Mouse (Mus musculus) liver, adult (tissue): ENCODE data around the gene Ocel1.

Source experiments
- GATA4 ChIP-seq: IDR thresholded peaks from 2 replicates; pipeline ENCODE4 v1.6.1; 2014; ENCODE audit warnings: mild to moderate bottlenecking, low read length; ENCODE audit not compliant: insufficient replicate concordance

The Ocel1 gene

GRCm38 (mm10) chr8:71374616-71375206 is 3.6 kb downstream of the Ocel1 start:
- TF ChIP-seq GATA4 = no peak

DNA sequence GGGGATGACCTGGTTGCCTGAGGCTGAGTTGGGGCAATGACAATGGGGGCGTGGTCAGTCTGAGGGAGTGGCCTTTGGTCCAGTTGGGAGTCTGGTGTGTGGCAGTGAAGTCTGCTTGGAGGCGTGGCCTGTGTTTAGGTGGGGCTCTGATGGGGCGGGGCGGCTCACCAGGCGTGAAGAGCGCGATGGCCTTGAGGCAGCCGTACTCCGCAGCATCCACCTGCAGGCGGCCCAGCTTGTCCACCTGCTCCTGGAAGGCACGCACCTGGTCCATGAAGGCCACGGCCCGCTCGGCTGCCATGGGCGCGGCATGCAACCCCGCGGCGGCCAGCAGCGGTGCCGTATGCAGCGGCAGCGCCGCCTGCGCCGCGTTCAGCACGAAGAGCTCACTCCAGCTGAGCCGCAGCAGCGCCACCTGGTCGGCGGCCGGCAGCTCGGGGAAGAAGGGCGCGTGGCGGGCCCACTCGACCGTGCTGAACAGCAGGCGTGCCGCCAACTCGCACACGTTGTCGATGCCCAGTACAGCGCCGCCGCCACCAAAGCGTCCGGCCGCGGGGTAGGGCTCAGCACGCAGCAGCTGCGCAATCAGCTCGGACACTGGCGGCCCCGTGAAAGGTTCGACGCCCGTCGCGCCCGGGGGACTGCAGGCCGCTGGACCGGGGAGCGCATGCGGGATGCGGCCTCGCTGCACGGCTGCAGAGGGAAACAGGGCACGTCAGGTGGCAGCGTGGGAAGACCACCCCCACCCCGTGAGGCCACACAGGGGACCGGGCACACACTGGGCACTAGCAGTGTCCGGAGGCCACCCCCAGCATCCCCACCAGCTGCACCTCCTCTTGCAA is 4.7 kb downstream of the Ocel1 start:
- TF ChIP-seq GATA4 = no peak

- no peak for TF ChIP-seq GATA4
Observed at GRCm38 (mm10) chr8:71376423-71377030, 5.4 kb downstream of the Ocel1 start.

GRCm38 (mm10) chr8:71379008-71379407 is 7.9 kb downstream of the Ocel1 start:
- TF ChIP-seq GATA4 = no peak

DNA sequence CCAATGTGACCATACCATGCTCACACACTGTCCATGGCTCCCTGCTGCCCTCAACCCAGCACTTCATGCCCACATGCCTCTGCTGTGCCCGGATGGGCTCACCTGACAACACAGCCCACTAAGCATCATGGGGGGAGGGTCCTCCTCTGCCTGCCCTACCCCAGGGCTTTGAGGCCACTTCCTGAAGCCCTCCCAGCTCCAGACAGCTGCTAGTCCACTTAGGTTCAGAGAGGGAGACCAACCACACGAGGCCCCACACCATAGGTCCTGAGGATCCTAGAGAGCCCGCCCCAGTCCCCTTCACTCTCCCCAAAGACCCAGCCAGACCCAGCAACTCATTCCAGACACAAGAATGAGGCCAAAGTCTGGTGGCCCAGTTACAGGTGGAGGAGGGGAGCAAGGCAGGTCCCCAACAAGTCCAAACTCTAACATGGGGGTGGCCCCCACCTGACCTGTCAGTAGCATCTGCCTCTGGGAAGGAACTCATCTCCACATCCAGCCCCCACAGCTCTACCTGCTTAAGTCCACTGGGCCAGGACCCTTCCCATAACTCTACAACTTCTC is 8.5 kb downstream of the Ocel1 start:
- TF ChIP-seq GATA4 = no peak

DNA sequence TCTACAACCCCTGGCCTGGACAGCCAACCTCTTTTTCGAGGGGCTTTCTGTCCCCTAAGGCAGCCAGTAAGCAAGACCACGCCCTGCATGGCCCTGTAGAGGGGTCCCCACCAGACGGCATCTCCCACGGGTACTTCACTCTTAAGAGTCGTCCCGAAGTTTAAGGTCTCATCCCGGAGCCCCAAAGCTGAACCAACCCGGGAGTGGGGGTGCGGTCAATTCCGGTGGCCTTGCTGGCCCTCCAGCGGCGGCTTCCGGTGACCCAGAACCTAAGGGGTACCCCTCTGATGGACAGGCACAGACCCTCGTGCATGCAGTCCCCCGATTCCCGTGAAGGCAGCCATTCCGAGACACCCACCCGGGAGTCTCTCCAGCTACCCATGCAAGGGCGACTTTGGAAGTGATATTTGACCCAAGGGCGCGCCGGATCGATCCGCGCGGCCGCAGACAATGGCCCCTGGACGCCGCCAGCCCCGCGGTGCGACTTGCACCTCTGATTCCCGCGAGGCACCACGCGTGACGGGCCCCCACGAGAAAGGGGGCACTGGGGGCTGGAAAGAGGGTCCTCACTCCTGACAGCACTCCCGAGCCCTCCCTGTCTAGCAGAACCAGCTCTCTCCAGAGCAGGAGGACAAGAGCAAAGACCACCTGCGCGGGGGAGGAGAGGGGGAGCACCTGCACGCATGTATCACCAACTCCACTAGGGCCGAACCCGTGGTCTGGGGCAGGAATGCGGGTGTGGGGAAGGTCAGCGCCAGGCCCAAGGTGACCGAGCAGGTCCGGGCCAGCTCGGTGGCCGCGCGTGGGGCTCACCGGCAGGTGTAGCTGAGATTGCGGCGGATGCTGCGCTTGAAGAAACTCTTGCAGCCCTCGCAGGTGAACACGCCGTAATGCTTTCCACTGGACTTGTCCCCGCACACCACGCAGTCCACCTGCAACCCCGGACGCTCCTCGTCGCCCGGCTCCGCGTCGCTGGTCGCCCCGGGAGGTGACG is 9.4 kb downstream of the Ocel1 start:
- no peak for TF ChIP-seq GATA4

DNA sequence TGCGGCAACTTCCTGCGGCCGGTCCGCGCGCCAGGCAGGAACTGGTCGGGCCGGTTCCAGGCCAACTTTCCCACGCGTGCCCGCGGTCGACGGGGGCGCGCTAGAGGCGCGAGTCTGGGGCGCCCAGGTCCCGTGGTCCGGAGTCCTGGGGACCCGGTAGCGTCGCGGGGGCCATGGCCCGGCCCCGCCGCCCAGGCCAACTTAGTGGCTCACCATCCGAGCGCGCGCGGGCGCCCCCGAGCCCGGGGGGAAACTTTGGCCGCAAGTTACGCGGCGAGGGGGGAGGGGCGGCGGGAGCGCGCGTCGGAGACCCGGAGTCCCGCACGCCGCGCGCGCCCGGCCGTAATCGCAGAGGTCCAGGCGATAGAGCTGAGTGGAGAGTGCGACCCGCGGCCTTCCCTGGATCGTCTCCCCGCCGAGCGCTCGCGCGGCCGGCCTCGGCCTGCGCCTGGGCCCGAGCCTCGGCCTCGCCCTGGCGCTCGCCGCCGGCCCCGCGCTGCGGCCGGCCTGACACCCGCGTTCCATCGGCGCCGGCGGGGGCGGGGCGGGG is 10.4 kb downstream of the Ocel1 start, which contains the start of gene Nr2f6:
Gene Nr2f6 (minus strand): TSS at position 540 of the 550 bp plus-strand sequence.
- no peak for TF ChIP-seq GATA4

DNA sequence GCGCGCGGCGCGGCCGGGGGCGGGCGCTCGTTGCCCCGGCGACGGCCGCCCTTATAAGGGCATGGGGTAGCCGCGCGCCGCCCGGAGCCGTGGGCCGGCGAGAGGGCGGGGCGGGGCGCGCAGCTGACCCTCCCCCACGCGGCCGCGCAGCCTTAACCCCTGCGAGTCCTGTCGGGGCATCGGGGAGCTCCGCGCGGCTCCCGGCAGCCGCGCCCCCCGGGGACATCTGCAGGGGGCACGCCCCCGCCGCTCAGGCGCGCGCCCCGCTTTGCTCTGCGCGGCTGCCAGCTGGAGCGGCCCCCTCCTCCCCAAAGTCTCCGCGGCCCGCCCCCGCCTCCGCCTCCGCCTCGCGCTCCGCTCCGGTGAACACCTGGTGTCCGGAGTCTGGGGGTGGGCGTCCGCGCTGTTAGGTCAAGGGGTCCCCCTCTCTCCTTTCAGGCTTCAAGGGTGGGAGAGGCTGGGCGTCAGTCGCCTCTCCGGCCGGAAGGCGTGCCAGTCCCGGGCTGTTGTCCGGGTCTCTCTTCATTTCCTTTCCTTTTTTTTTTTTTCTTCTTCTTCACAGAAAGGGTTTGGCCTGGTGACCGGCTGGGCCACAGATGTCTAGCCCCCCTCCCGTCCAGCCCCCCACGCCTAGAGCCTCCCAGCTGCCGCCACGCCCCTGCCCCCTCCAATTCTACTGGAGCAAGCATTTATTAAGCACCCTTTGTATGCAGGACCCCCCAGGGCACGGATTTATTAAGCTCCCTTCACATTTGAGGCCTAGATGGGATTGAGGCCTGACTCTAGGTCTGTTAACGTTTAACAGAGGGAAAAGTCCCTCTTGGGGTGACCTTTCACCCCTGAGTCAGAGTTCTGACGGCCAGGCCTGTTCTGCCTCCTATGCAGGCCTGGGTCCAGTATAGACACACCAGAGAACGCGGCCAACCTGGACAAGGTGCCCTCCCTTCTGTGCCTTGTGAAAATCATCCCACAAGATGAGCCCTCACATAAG is 11.2 kb downstream of the Ocel1 start:
- TF ChIP-seq GATA4 = no peak

- TF ChIP-seq GATA4 = no peak
Observed at GRCm38 (mm10) chr8:71383396-71383795, 12.3 kb downstream of the Ocel1 start.

DNA sequence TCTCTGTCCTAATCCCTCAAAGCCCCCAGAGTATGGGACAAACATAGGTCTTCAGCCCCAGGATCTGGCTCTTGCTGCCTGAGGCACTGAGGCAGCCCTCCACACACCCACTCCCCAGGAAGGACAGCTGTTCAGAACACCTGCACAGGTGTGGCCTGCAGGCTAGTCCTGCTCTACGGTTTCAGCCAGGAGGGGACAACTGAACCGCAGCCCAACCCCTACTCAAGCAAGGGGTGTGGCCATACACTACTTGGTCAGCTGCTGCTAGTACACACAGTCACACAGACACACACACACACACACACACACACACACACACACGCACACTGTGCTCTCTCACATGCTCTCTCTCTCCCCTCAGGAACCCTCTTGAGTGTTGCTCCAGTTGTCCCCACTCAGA is 12.8 kb downstream of the Ocel1 start:
- TF ChIP-seq GATA4 = no peak

GRCm38 (mm10) chr8:71385212-71385835 is 14.2 kb downstream of the Ocel1 start:
- no peak for TF ChIP-seq GATA4

- peak; percentile 49; the same call in 1 of the 2 replicates for TF ChIP-seq GATA4
Observed at GRCm38 (mm10) chr8:71388267-71388666, 17.2 kb downstream of the Ocel1 start.

DNA sequence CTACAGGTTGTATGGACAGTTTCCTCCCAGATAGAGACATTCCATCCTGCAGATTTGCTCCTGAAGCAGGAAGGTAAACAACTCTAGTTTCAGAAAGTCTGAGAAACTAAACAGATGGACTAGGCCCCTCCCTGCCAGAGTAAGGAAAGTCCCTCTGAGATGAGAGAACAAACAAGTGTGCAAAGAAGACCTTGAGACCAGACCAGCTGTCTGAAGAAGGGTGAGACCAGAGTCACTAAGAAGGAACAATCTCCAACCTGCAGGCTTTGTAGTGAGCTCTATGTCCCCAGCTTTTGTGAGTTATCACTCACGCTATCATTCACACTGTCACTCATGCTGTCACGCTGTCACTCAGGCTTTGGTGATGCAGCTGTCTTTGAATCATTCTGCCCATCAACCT is 20.6 kb downstream of the Ocel1 start:
- no peak for TF ChIP-seq GATA4
